Mouse (Mus musculus) layer of hippocampus, postnatal 14 days (tissue): ENCODE results near the gene Trim80. TPM values are rescaled to one million over a fixed set of nuclear protein-coding genes. Genes with fewer than 3 reads are reported as not detected.
"Not testable (repeated sequence)": the region's sequence is repeated elsewhere in the genome, so short reads cannot be mapped to it uniquely, and the experiment has no call there.

Source experiments
- DNase-seq, 2 experiments: peaks; one replicate each; pipeline ENCODE4 v3.0.0; 2021 to 2022; ENCODE audit warnings: low spot score in 2 of 2, mixed read lengths in 1 of 2
- microRNA-seq, 2 experiments: library from miRNA; unstranded; fragments of <30 nt; microRNA quantifications; one replicate each; pipeline ENCODE4 v1.2.0; 2021
- total RNA-seq, 2 experiments: library from RNA; stranded (reverse); gene quantifications; 2 replicates each; pipeline ENCODE4 v1.2.3; 2021

Gene Trim80
- total RNA-seq, 2 experiments from 2014 or later: not detected

DNA sequence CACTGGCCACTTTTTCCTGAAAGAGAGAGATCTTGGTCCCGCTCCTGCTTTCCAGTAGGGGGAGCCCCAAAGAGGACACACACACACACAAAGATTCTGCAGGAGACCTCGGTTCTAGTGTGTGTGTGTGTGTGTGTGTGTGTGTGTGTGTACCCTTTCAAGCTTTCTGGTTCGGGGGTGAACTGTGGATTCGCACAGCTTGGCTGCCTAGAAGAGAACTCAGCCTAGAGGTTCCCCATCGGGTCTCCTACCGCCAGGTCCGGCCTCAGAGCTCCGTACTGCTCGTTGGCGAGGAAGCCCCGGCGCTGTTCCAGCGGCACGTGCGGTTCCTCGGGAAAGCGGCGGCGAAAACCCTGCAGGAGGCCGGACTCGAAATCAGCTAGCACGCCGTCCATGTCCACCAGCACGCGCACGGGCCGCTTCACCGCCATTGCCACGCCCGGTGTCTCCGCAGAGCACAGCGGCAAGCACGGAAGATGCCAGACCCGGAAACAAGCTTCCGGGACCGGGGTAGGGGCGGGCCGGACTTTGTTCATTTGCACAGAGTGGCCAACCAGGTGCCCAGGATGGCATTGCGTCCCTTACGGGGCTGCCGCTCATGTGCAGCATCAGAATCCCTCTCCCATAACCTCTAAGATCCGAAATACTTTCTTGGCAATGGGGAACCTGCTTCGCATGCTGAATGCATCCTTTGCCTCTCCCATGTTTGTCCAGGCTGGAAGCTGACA is 51.2 kb downstream of the Trim80 start, which contains the start of gene Nt5c:
Gene Nt5c, minus strand, starts transcription at position 507 of the 728 bp plus-strand sequence.
- DNase-seq: peak; percentile 82 to 85

DNA sequence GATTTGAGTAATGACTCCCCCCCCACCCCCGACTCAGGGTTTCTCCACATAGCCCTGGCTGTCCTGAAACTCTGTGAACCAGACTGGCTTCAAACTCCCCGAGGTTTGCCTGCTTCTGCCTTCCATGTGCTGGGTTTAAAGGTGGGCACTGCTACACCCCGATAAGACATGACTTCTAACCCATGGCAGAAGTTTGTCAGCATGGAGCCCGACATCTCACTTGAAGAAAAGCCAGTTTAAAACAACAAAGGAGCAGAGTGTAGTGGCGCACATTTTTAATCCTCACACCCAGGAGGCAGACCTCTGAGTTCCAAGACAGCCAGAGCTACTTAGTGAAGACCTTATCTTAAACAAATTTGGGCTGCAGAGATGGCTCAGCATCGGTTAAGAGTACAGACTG is 52.0 kb downstream of the Trim80 start:
- DNase-seq: no peak

DNA sequence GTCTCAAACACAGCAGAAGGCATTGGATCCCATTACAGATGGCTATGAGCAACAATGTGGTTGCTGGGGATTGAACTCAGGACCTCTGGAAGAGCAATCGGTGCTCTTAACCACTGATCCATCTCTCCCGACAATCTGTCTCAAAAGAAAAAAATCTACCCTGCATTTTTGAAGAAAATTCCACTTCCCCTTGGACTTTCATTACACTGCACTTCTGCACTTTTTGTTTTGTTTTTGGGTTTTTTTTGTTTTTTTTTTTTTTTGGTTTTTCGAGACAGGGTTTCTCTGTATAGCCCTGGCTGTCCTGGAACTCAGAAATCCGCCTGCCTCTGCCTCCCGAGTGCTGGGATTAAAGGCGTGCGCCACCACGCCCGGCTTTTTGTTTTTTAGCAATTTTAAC is 56.2 kb downstream of the Trim80 start:
- not testable (repeated sequence) for DNase-seq

Small RNA genes within 50 kb of the gene (microRNA-seq; reads per million reads assigned to microRNA genes)
- gene Mir3968: 0 reads per million in 2 experiments

Other genes starting within 250 kb of the Trim80 start
- gene Grin2c, start 173.3 kb upstream of the Trim80 start, total RNA-seq: 10 to 100 TPM; 41.7 to 47.0 TPM
- 10 to 100 TPM; 19.4 to 21.3 TPM for gene Fdxr, start 163.5 kb upstream of the Trim80 start, total RNA-seq
- gene Fads6, start 142.9 kb upstream of the Trim80 start, total RNA-seq: 10 to 100 TPM in 1 of 2 experiments, 1 to 10 TPM in 1; 10.0 to 10.2 TPM
- not detected for gene Otop2, start 133.4 kb upstream of the Trim80 start, total RNA-seq
- under 1 TPM; 0.16 to 0.45 TPM for gene Ush1g, start 118.5 kb upstream of the Trim80 start, total RNA-seq
- under 1 TPM; 0.14 to 0.17 TPM for gene Otop3, start 105.8 kb upstream of the Trim80 start, total RNA-seq
- 10 to 100 TPM; 90.0 to 94.3 TPM for gene Hid1, start 72.8 kb upstream of the Trim80 start, total RNA-seq
- 10 to 100 TPM; 18.6 to 21.3 TPM for gene Cdr2l, start 58.6 kb upstream of the Trim80 start, total RNA-seq
- 10 to 100 TPM; 95.7 to 96.6 TPM for gene Mrpl58, start 36.8 kb upstream of the Trim80 start, total RNA-seq
- 100 to 1,000 TPM; 440 to 460 TPM for gene Atp5h, start 20.6 kb upstream of the Trim80 start, total RNA-seq
- gene Kctd2, start 20.4 kb upstream of the Trim80 start, total RNA-seq: 10 to 100 TPM; 59.0 to 68.3 TPM
- not detected for gene Slc16a5, start 21.9 kb downstream of the Trim80 start, total RNA-seq
- gene Armc7, start 35.1 kb downstream of the Trim80 start, total RNA-seq: 10 to 100 TPM in 1 of 2 experiments, 1 to 10 TPM in 1; 8.7 to 10.6 TPM
- 10 to 100 TPM; 68.8 to 72.5 TPM for gene Nt5c, start 51.3 kb downstream of the Trim80 start, total RNA-seq
- gene Jpt1, start 73.8 kb downstream of the Trim80 start, total RNA-seq: 100 to 1,000 TPM; 188 to 227 TPM
- 100 to 1,000 TPM; 352 to 361 TPM for gene Sumo2, start 95.7 kb downstream of the Trim80 start, total RNA-seq
- gene Nup85, start 123.9 kb downstream of the Trim80 start, total RNA-seq: 10 to 100 TPM; 43.4 to 47.1 TPM
- gene Mrps7, start 163.4 kb downstream of the Trim80 start, total RNA-seq: 10 to 100 TPM; 53.1 to 56.4 TPM
- gene Gga3, start 163.5 kb downstream of the Trim80 start, total RNA-seq: 10 to 100 TPM; 57.0 to 69.8 TPM
- gene Mif4gd, start 172.4 kb downstream of the Trim80 start, total RNA-seq: 10 to 100 TPM; 22.5 to 23.5 TPM
- 10 to 100 TPM; 54.0 to 57.1 TPM for gene Slc25a19, start 187.8 kb downstream of the Trim80 start, total RNA-seq